Comparison of ENCODE assay signal across 9 mouse cellular contexts in genomic region chr11:97802194-97802470, GRCm38 (mm10). TPM values are rescaled to one million over a fixed set of nuclear protein-coding genes. Genes with fewer than 3 reads are reported as not detected.
A peak's percentile ranks its signal among the peaks of the same experiment; 100 is the strongest.
DNase-seq lines count a peak whose midpoint lies in the region; ATAC-seq and TF ChIP-seq lines count a peak whose summit lies in the region.
"Had no signal": no experiment of that assay in that cellular context is flagged by ENCODE, and none has a peak within 500 bp of the region (broad histone marks: within the 10 kb centered on the region; RNA-seq: fewer than 3 reads in every experiment).

No protein-coding gene starts in this region.

- DNase-seq in gastrocnemius, adult 2 months, result no peak
- DNase-seq in gastrocnemius, adult 8-10 months (ENCODE audit: low spot score in 2 of 2), result no peak
- no peak for DNase-seq in neural tube, embryonic 11.5 days (ENCODE audit: low spot score)
- DNase-seq in neural tube, embryonic 10.5 days (ENCODE audit: extremely low spot score, low spot score), result no peak
- no peak for DNase-seq in c-Kit-positive CD71-positive TER-119-positive erythroid progenitor cells, embryonic 14.5 days (ENCODE audit: low spot score)
- DNase-seq in MN1 (ENCODE audit: low spot score), result no peak
- no peak for DNase-seq in adrenal gland, postnatal 25 days

- ATAC-seq in neural tube, embryonic 11.5 days (ENCODE audit: insufficient read depth, low FRiP score, low TSS enrichment), result no peak
- no peak for ATAC-seq in liver, embryonic 15.5 days (ENCODE audit: insufficient read depth)

- H3K4me1 ChIP-seq in neural tube, embryonic 11.5 days (ENCODE audit: control insufficient read depth, insufficient read depth, low read length), result peaks cover 41% of the 10 kb centered on the region
- H3K4me1 ChIP-seq in liver, embryonic 15.5 days (replicated peaks), result peaks cover 89% of the 10 kb centered on the region

- peak overlapping the region; percentile 97 for H3K27ac ChIP-seq in gastrocnemius, adult 2 months
- H3K27ac ChIP-seq in neural tube, embryonic 11.5 days (ENCODE audit: low read depth, low read length), result no peak overlapping the region
- peak overlapping the region; percentile 59 for H3K27ac ChIP-seq in liver, embryonic 15.5 days (replicated peaks)

- H3K4me3 ChIP-seq in gastrocnemius, adult 2 months, result peak overlapping the region; percentile 99
- H3K4me3 ChIP-seq in neural tube, embryonic 11.5 days (ENCODE audit: low read depth, low read length), result peak overlapping the region; percentile 80; the same call in 1 of the 2 replicates
- no peak overlapping the region for H3K4me3 ChIP-seq in liver, embryonic 15.5 days (replicated peaks)

- intact Hi-C loops in gastrocnemius, adult 2 months (cut with DNase I), result no loop called here

- H3K36me3 ChIP-seq in neural tube, embryonic 11.5 days (ENCODE audit: control insufficient read depth, insufficient read depth, low read length), result no peaks in the 10 kb centered on the region
- H3K36me3 ChIP-seq in liver, embryonic 15.5 days (replicated peaks), result 0 out of 2 replicates have a peak, but pooled peaks cover 6% of the 10 kb centered on the region

- 52% methylated on average over 1 of the region's 1 CpGs for WGBS in neural tube, embryonic 11.5 days
- WGBS in liver, embryonic 15.5 days (ENCODE audit: insufficient replicate concordance), result 19% methylated on average over 1 of the region's 1 CpGs

- no peak for TF ChIP-seq CTCF in gastrocnemius, adult 2 months (IDR thresholded peaks at IDR 0.05)

- H3K27me3 ChIP-seq in neural tube, embryonic 11.5 days (ENCODE audit: control insufficient read depth, insufficient read depth, low read length), result no peaks in the 10 kb centered on the region
- H3K27me3 ChIP-seq in liver, embryonic 15.5 days, result peaks cover 28% of the 10 kb centered on the region

- H3K4me2 ChIP-seq in neural tube, embryonic 11.5 days (ENCODE audit: low read depth), result peak overlapping the region; percentile 67
- peak overlapping the region; percentile 92 for H3K4me2 ChIP-seq in liver, embryonic 15.5 days

- H3K9me3 ChIP-seq in neural tube, embryonic 11.5 days (ENCODE audit: control insufficient read depth, low read length), result no peaks in the 10 kb centered on the region
- H3K9me3 ChIP-seq in liver, embryonic 15.5 days (replicated peaks), result no peaks in the 10 kb centered on the region

- H3K9ac ChIP-seq in neural tube, embryonic 11.5 days (ENCODE audit: low read length), result no peak overlapping the region
- no peak overlapping the region for H3K9ac ChIP-seq in liver, embryonic 15.5 days

RNA-seq across cellular contexts. Expression of gene Lasp1, which starts 3.3 kb away (rescaled TPM):
- 10 to 100 TPM; 10.0 to 16.8 TPM for total RNA-seq in gastrocnemius, adult 2 months (2021)
- 10 to 100 TPM in 2 of 4 experiments, 1 to 10 TPM in 2; 5.9 to 11.2 (median 9.0) TPM for total RNA-seq in gastrocnemius, adult 8-10 months (2022)
- 68.8 and 73.1 TPM in 2 replicates for polyA plus RNA-seq in neural tube, embryonic 11.5 days (2014; fragmentation: Nextera tagmentation; extraction: Ambion mirVana)
- polyA plus RNA-seq in liver, embryonic 15.5 days (2015; fragmentation: Nextera tagmentation; extraction: Ambion mirVana), result 31.4 and 36.7 TPM in 2 replicates
- 103 and 142 TPM in 2 replicates for total RNA-seq in adrenal gland, postnatal 25 days (2021)

RNA-seq across cellular contexts. Expression of gene Rpl23, which starts 19.9 kb away (rescaled TPM):
- total RNA-seq in gastrocnemius, adult 2 months (2021), result 100 to 1,000 TPM; 385 to 521 TPM
- 100 to 1,000 TPM; 371 to 534 (median 431) TPM for total RNA-seq in gastrocnemius, adult 8-10 months (2022)
- polyA plus RNA-seq in neural tube, embryonic 11.5 days (2014; fragmentation: Nextera tagmentation; extraction: Ambion mirVana), result 453 and 457 TPM in 2 replicates
- polyA plus RNA-seq in liver, embryonic 15.5 days (2015; fragmentation: Nextera tagmentation; extraction: Ambion mirVana), result 185 and 242 TPM in 2 replicates
- 741 and 851 TPM in 2 replicates for total RNA-seq in adrenal gland, postnatal 25 days (2021)

RNA-seq across cellular contexts. Expression of gene 1700001P01Rik, which starts 26.4 kb away (rescaled TPM):
- under 1 TPM; 0.39 to 0.56 TPM for total RNA-seq in gastrocnemius, adult 2 months (2021)
- total RNA-seq in gastrocnemius, adult 8-10 months (2022), result not detected
- not detected in 2 replicates for polyA plus RNA-seq in neural tube, embryonic 11.5 days (2014; fragmentation: Nextera tagmentation; extraction: Ambion mirVana)
- not detected in 2 replicates for polyA plus RNA-seq in liver, embryonic 15.5 days (2015; fragmentation: Nextera tagmentation; extraction: Ambion mirVana)
- not detected in 2 replicates for total RNA-seq in adrenal gland, postnatal 25 days (2021)
- polyA plus RNA-seq: adrenal gland, adult 2 months had no signal

RNA-seq across cellular contexts. Expression of gene Cwc25, which starts 35.8 kb away (rescaled TPM):
- 1 to 10 TPM; 6.2 to 6.5 TPM for total RNA-seq in gastrocnemius, adult 2 months (2021)
- 1 to 10 TPM; 3.2 to 5.9 (median 4.7) TPM for total RNA-seq in gastrocnemius, adult 8-10 months (2022)
- 13.3 and 13.7 TPM in 2 replicates for polyA plus RNA-seq in neural tube, embryonic 11.5 days (2014; fragmentation: Nextera tagmentation; extraction: Ambion mirVana)
- polyA plus RNA-seq in liver, embryonic 15.5 days (2015; fragmentation: Nextera tagmentation; extraction: Ambion mirVana), result 5.4 and 5.8 TPM in 2 replicates
- 19.5 and 22.6 TPM in 2 replicates for total RNA-seq in adrenal gland, postnatal 25 days (2021)

RNA-seq across cellular contexts. Expression of gene B230217C12Rik, which starts 38.4 kb away (rescaled TPM):
- under 1 TPM; 0.23 to 0.50 TPM for total RNA-seq in gastrocnemius, adult 2 months (2021)
- under 1 TPM; 0.19 to 0.51 (median 0.32) TPM for total RNA-seq in gastrocnemius, adult 8-10 months (2022)
- polyA plus RNA-seq in neural tube, embryonic 11.5 days (2014; fragmentation: Nextera tagmentation; extraction: Ambion mirVana), result 14.1 and 15.0 TPM in 2 replicates
- polyA plus RNA-seq in liver, embryonic 15.5 days (2015; fragmentation: Nextera tagmentation; extraction: Ambion mirVana), result 0.30 and 0.39 TPM in 2 replicates
- 5.1 and 5.5 TPM in 2 replicates for total RNA-seq in adrenal gland, postnatal 25 days (2021)
